Mouse (Mus musculus) spleen, adult 2 months (tissue): Measurements from ENCODE around the gene Rnase4.

ENCODE experiments used
- CTCF ChIP-seq: fragments of 200-500 bp; IDR thresholded peaks from 2 replicates; pipeline ENCODE4 v1.5.1; 2011; ENCODE audit warnings: mild to moderate bottlenecking, inconsistent platforms; ENCODE audit not compliant: insufficient read depth, insufficient read length, insufficient replicate concordance; ENCODE audit errors: extremely low read depth
- POLR2A ChIP-seq: fragments of 200-500 bp; IDR thresholded peaks from 2 replicates; pipeline ENCODE4 v1.6.1; 2011; ENCODE audit warnings: low read depth, low read length, inconsistent platforms

- TF ChIP-seq CTCF (no peak), POLR2A (no peak)
These were observed 5.1 kb downstream of the Rnase4 start for GRCm38 (mm10) chr14:51095736-51096524.
